1 mouse cellular context compared by ENCODE assay signal in the genomic region with DNA sequence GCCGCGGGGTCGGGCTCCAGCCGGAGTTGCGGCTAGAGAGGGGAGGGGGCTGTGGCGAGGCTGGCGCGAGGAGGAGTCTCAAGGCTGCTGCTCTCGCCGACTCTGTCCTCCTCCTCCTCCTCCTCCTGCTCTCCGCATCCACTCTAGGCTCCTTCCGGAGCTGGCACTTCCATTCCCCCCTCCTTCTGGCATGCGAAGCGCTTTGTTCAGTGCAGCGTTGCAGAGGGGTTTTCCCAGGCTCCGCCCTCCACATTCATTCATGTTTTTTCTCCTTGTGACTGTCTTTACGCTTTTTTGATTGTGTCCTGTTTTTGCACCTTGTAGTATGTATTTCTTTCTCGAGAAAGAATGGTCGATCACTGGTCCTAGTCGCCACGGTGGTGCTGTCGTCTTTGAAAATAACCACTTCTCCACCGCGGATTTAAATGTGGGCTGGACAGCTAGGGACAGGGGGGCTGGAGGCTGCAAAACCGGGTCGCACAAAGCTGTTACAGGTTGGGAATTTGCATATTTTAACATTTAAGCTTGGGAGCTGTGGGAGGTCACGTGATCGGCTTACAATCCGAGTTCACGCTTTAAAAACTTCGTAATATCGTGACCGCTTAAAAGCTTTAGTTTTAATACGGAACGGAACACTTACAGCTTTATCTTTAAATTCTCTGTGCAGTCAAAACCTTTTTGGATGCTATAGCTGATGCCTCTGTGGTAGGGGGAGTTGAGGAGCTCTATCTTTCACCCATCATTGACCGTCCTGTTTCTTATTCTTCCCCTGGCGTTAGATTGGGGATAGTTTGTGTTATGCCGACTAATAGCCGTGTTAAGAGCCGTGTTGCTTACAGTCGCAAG.
TF ChIP-seq lines count a peak whose summit lies in the region.

No protein-coding gene starts in this region.

TF ChIP-seq in MEL, 35 proteins besides CTCF, POLR2A, EP300 and RAD21 (continued from another document):
- TF ChIP-seq ZMIZ1 (IDR thresholded peaks at IDR 0.05; ENCODE audit: low read depth, low read length) (peak; percentile 99), USF2 (IDR thresholded peaks at IDR 0.05; ENCODE audit: borderline replicate concordance in 1 of 2, insufficient read depth in 1 of 2, low read depth in 1 of 2, low read length in 2 of 2) (peak; percentile 54 to 79), POLR2AphosphoS2 (IDR thresholded peaks at IDR 0.05; ENCODE audit: low read length) (peak; percentile 82), KAT2A (conservative IDR thresholded peaks at IDR 0.05; ENCODE audit: low read depth, low read length) (no peak; the same call in 1 of the 2 replicates), MXI1 (IDR thresholded peaks at IDR 0.05; ENCODE audit: low read depth, low read length) (peak; percentile 47; the same call in 1 of the 2 replicates), NRF1 (IDR thresholded peaks at IDR 0.05; ENCODE audit: insufficient read depth, low read depth, low read length, poor library complexity, severe bottlenecking) (no peak), BHLHE40 (IDR thresholded peaks at IDR 0.05; ENCODE audit: borderline replicate concordance, low read depth, low read length) (peak; percentile 90)
